Mouse (Mus musculus) forebrain, embryonic 11.5 days (tissue): ENCODE measurements at regions not wholly inside any gene's neighbourhood (a gene's known extent, or its start where the extent isn't known, plus 50 kb on each side); places are given as distances from the start of the nearest gene placed in this dataset.
"Not testable (repeated sequence)": the region's sequence is repeated elsewhere in the genome, so short reads cannot be mapped to it uniquely, and the experiment has no call there.

Source experiments
- ATAC-seq: fragments of 200-750 bp; cut with Nextera tagmentation; replicated peaks from 2 replicates; pipeline ENCODE4 v1.8.0; 2017; ENCODE audit warnings: moderate TSS enrichment; ENCODE audit not compliant: low FRiP score
- DNase-seq: peaks from one replicate; pipeline ENCODE4 v3.0.0-alpha.2; 2017; ENCODE audit warnings: low spot score
- H3K27ac ChIP-seq: fragments of 300-500 bp; sonication (generic); 2 replicates; pipeline ENCODE4 v1.5.1; 2014; ENCODE audit warnings: low read depth, low read length
- H3K27me3 ChIP-seq: fragments of 300-500 bp; sonication (generic); 2 replicates; pipeline ENCODE4 v1.6.1; 2014; ENCODE audit warnings: mild to moderate bottlenecking, low read length, mixed read lengths; ENCODE audit not compliant: control insufficient read depth, insufficient read depth
- H3K36me3 ChIP-seq: fragments of 300-500 bp; sonication (generic); 2 replicates; pipeline ENCODE4 v1.6.1; 2014; ENCODE audit warnings: mild to moderate bottlenecking, low read length, moderate library complexity, mixed read lengths; ENCODE audit not compliant: control insufficient read depth, insufficient read depth
- H3K4me1 ChIP-seq: fragments of 300-500 bp; sonication (generic); replicated peaks from 2 replicates; pipeline ENCODE4 v1.6.1; 2014; ENCODE audit warnings: low read length, mixed read lengths; ENCODE audit not compliant: control insufficient read depth, insufficient read depth
- H3K4me2 ChIP-seq: fragments of 300-500 bp; sonication (generic); 2 replicates; pipeline ENCODE4 v1.6.1; 2014; ENCODE audit warnings: low read depth, mild to moderate bottlenecking, low read length, moderate library complexity, mixed read lengths; ENCODE audit not compliant: severe bottlenecking
- H3K4me3 ChIP-seq: fragments of 300-500 bp; sonication (generic); 2 replicates; pipeline ENCODE4 v1.5.1; 2014; ENCODE audit warnings: low read depth, low read length
- H3K9ac ChIP-seq: fragments of 300-500 bp; sonication (generic); 2 replicates; pipeline ENCODE4 v1.6.1; 2014; ENCODE audit warnings: low read length
- H3K9me3 ChIP-seq: fragments of 300-500 bp; sonication (generic); 2 replicates; pipeline ENCODE4 v1.6.1; 2016; ENCODE audit warnings: low read length, mixed read lengths; ENCODE audit not compliant: control insufficient read depth
- WGBS: fragments of 180-500 bp; shearing (Covaris S2); extraction: QIAGEN DNeasy Blood & Tissue Kit; methylation state at CpG from one replicate; pipeline ENCODE4 v1.1.7; 2014; 5-methylcytosine and 5-hydroxymethylcytosine counted together

DNA sequence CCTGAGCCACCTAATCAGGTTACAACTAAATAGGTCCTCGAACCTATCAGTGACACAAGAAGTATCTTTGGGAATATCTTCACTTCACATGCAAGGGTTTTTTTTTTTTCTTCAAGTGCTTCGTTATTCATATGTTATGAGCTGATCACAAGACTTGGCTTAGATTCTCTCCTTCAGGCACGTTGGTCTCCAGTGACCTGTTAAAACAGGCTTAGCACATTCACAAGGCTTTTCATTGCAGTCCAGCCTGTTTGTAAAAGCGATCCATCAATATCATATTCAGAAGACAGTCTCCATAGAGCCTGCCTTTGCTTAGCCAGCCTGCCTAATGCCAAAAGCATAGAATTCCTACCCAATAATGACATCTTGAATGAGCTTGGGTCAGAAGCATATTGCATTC lies 864.2 kb downstream of the Ttll7 start:
- no peak overlapping the region for H3K9ac ChIP-seq
- H3K4me3 ChIP-seq = no peak overlapping the region
- H3K4me1 ChIP-seq = no peaks in the 10 kb centered on the region
- 64% methylated on average over 4 of the region's 4 CpGs for WGBS
- no peak overlapping the region for H3K27ac ChIP-seq
- no peak overlapping the region for H3K4me2 ChIP-seq
- no peaks in the 10 kb centered on the region for H3K36me3 ChIP-seq
- no peaks in the 10 kb centered on the region for H3K9me3 ChIP-seq
- ATAC-seq = no peak
- no peak for DNase-seq
- no peaks in the 10 kb centered on the region for H3K27me3 ChIP-seq

DNA sequence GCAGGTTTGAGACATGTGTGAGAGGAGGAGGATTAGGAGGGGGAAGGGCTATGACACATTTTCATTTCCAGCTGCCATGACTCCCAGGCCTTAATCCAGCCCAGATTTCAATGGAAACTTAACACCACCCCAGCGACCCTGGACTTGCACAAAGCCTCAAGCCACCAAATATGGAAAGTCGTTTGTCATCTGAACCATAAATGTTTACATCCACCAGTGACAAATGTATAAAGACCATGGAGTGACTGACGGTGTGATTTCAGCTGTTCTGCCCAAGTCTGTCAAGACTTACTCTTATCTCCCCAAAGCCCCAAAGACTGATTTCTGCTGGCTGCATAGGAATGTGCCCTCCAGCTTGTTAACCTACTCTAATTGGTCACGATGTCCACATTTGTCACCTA lies 855.2 kb downstream of the Ttll7 start:
- H3K9me3 ChIP-seq = no peaks in the 10 kb centered on the region
- H3K4me2 ChIP-seq = no peak overlapping the region
- no peak for DNase-seq
- H3K9ac ChIP-seq = no peak overlapping the region
- no peak overlapping the region for H3K27ac ChIP-seq
- H3K36me3 ChIP-seq = no peaks in the 10 kb centered on the region
- no peak overlapping the region for H3K4me3 ChIP-seq
- WGBS = 51% methylated on average over 4 of the region's 4 CpGs
- ATAC-seq = no peak
- no peaks in the 10 kb centered on the region for H3K4me1 ChIP-seq
- H3K27me3 ChIP-seq = no peaks in the 10 kb centered on the region

DNA sequence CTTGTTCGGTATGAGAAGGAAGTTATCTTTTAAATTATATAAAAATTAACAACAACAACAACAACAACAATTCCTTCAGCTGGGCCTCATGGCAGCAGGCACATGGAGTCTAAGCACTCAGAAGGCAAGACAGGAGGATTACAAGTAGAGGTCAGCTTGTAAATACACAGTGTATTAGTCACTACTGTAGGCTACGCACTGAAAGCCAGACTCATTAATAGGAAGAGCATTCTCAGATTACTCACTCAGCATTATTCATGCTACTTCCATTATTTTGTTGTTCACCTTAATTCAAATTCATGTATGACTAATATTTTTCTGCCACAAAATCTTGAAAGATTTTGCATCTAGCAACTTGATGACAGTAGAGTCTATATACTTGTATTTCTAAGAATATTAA lies 831.6 kb downstream of the Ttll7 start:
- H3K36me3 ChIP-seq = no peaks in the 10 kb centered on the region
- H3K27me3 ChIP-seq = no peaks in the 10 kb centered on the region
- H3K4me2 ChIP-seq = no peak overlapping the region
- H3K27ac ChIP-seq = no peak overlapping the region
- DNase-seq (no peak), ATAC-seq (no peak)
- H3K4me1 ChIP-seq = no peaks in the 10 kb centered on the region
- H3K9me3 ChIP-seq = no peaks in the 10 kb centered on the region
- 92% methylated on average over 2 of the region's 2 CpGs for WGBS
- no peak overlapping the region for H3K4me3 ChIP-seq
- no peak overlapping the region for H3K9ac ChIP-seq

DNA sequence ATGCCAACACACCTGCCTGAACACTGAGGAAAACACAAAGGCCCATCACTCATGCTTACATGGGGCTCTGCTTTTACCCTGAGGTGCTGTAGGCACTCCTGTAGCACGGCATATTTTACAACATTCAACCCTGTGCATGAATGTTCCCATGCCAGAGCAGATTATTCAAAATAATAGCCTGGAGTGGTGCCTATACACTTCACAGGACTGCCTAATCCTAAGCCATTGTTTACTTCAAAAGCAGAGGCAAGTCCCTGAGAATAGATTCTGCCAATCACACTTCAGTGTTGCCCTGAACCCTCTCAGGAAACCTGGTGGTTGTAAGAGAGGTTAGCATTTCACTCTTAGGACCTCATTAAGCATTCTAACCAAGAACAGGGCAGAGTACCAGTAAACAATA lies 828.1 kb downstream of the Ttll7 start:
- Histone ChIP-seq H3K4me3 (no peak overlapping the region), H3K9me3 (no peaks in the 10 kb centered on the region), H3K36me3 (no peaks in the 10 kb centered on the region), H3K4me2 (no peak overlapping the region), H3K27me3 (no peaks in the 10 kb centered on the region), H3K4me1 (no peaks in the 10 kb centered on the region), H3K9ac (no peak overlapping the region), H3K27ac (no peak overlapping the region)
- WGBS = 8% methylated on average over 1 of the region's 1 CpGs
- DNase-seq (no peak), ATAC-seq (peak; percentile 88)

DNA sequence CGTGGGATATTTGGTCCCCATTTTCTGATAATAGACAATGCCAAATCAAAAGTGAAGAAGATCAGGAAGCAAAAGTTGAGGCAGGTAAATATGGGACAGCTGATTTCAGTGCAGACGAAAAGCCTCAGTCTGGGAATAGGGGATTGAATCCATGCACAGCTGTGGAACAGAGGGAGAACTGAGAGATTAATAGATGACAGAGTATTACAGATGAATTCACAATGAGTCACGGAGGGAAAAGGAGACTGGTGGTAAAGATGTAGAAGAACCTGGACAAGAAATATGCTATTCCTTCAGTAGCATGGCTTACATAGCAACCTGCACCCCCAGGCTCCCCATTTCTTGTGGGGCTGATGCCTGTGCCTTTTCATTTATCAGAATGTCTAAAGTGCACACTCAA lies 810.4 kb downstream of the Ttll7 start:
- no peaks in the 10 kb centered on the region for H3K9me3 ChIP-seq
- H3K36me3 ChIP-seq = no peaks in the 10 kb centered on the region
- H3K27ac ChIP-seq = no peak overlapping the region
- no peak overlapping the region for H3K4me2 ChIP-seq
- no peaks in the 10 kb centered on the region for H3K27me3 ChIP-seq
- no peaks in the 10 kb centered on the region for H3K4me1 ChIP-seq
- no peak for DNase-seq
- H3K4me3 ChIP-seq = no peak overlapping the region
- 93% methylated on average over 3 of the region's 3 CpGs for WGBS
- no peak overlapping the region for H3K9ac ChIP-seq
- no peak for ATAC-seq

DNA sequence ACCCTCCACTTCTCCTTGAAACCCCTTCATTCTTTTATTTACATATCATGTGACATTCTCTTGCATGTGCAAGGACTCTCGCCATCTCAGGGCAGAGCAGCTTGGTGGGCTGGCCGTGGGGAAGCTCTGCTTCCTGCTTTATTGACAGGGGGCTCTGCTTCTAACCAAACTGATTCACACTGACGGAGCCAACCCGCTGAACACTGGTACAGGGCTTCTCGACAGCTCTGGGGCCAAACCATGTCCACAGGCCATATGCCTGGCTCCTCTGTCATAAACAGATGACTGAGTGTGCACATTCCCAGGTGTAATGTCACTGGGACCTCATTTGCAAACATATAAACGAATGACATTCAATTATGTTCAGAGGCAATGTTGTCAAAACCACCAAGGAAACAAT lies 800.7 kb downstream of the Ttll7 start:
- Histone ChIP-seq H3K4me1 (no peaks in the 10 kb centered on the region), H3K9me3 (no peaks in the 10 kb centered on the region), H3K36me3 (no peaks in the 10 kb centered on the region), H3K4me2 (no peak overlapping the region), H3K4me3 (no peak overlapping the region), H3K27me3 (no peaks in the 10 kb centered on the region), H3K9ac (no peak overlapping the region), H3K27ac (no peak overlapping the region)
- DNase-seq (no peak), ATAC-seq (no peak; the same call in 1 of the 2 replicates)
- 67% methylated on average over 6 of the region's 6 CpGs for WGBS

DNA sequence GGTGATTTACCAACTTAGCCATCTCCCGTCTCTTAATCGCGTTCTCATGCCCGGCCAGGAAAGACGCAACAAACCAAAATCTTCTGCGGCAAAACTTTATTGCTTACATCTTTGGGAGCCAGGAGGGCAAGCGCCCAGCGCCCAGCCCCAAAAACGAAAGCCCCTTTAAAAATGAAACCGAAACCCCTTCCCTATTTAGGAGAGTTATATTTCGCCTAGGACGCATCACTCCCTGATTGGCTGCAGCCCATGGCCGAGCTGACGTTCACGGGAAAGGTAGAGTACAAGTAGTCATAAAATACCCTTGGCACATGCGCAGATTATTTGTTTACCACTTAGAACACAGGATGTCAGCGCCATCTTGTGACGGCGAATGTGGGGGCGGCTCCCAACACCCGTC lies 783.3 kb downstream of the Ttll7 start:
- not testable (repeated sequence) for H3K27me3 ChIP-seq, H3K9ac ChIP-seq, ATAC-seq, DNase-seq, H3K36me3 ChIP-seq, H3K4me1 ChIP-seq, H3K27ac ChIP-seq, H3K4me3 ChIP-seq, H3K9me3 ChIP-seq, H3K4me2 ChIP-seq
- 96% methylated on average over 18 of the region's 21 CpGs for WGBS

DNA sequence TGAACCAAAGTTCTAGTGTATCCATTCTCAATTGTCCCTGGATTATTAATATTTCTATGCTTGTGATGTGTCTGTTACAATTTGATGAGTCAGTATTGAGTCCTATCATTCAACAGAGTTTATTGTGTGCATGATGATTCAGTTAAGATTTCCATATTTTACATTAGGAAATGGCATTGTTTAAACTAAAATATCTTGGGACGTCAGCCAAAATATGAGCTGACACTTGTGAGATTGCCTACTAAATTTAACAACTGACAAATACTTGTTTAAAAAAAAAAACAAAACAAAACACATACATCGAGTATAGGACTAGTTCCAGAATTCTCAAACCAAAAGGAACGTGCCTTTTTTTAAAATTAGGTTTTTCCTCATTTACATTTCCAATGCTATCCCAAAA lies 779.0 kb downstream of the Ttll7 start:
- WGBS = 94% methylated on average over 3 of the region's 3 CpGs
- no peak overlapping the region for H3K9ac ChIP-seq
- no peaks in the 10 kb centered on the region for H3K27me3 ChIP-seq
- no peak overlapping the region for H3K4me2 ChIP-seq
- no peaks in the 10 kb centered on the region for H3K36me3 ChIP-seq
- H3K9me3 ChIP-seq = no peaks in the 10 kb centered on the region
- DNase-seq = no peak
- H3K4me1 ChIP-seq = no peaks in the 10 kb centered on the region
- H3K27ac ChIP-seq = no peak overlapping the region
- no peak for ATAC-seq
- H3K4me3 ChIP-seq = no peak overlapping the region

DNA sequence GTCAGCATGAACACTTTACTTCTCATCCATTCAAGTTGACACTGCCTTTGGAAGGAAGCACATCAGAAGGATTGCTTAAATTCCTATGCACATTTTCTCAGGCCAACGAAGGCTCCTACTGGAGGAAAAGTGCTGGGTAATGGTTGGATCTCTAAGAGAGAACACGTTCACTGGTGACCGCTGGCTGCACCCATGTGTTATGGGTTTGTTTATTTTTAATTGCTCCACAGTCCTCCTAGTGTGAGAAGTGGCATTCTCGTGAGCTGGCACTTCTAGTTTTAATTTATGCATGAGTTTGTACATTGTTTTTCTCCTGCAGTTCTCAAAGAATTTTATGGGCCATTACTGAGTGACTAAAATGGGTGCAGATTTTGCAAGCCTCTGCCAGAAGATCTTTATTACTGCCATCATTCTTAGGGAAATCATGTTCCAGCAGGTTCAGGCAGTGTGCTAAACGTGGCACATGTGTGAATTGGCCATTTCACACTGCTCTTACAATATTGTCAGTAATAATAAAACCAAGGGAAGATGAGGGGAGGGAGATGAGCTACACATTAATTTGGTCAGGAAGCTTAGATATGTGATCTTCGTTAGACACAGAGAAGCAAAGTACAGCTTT lies 731.6 kb downstream of the Ttll7 start:
- DNase-seq = no peak
- no peaks in the 10 kb centered on the region for H3K9me3 ChIP-seq

More for the DNA sequence above, 731.6 kb downstream of the Ttll7 start:
- ATAC-seq = no peak
- Histone ChIP-seq H3K4me3 (no peak overlapping the region), H3K9ac (no peak overlapping the region), H3K4me1 (no peaks in the 10 kb centered on the region), H3K36me3 (no peaks in the 10 kb centered on the region), H3K27me3 (no peaks in the 10 kb centered on the region), H3K27ac (no peak overlapping the region), H3K4me2 (no peak overlapping the region)
- 69% methylated on average over 6 of the region's 6 CpGs for WGBS
